Mouse (Mus musculus): ENCODE measurements around the gene Smoc1. TPM values are rescaled to one million over a fixed set of nuclear protein-coding genes. Genes with fewer than 3 reads are reported as not detected.

Smoc1 gene
- polyA plus RNA-seq, 1 experiment: 0.38 TPM

- Histone ChIP-seq H3K27ac (ENCODE audit: insufficient read depth, low read depth, low read length) (no peak overlapping the region), H3K4me3 (ENCODE audit: insufficient read depth, low read length) (no peak overlapping the region), H3K4me1 (ENCODE audit: control insufficient read depth, insufficient read depth, low read length) (no peaks in the 10 kb centered on the region)
- TF ChIP-seq POLR2A (IDR thresholded peaks at IDR 0.05; ENCODE audit: borderline replicate concordance, low read depth, low read length) (no peak), CTCF (IDR thresholded peaks at IDR 0.05; ENCODE audit: low read depth, low read length) (no peak)
These were observed 9.2 kb downstream of the Smoc1 start for GRCm38 (mm10) chr12:81035850-81036249.

GRCm38 (mm10) chr12:81043616-81044015 lies 17.0 kb downstream of the Smoc1 start:
- H3K4me3 ChIP-seq (ENCODE audit: insufficient read depth, low read length): no peak overlapping the region
- TF ChIP-seq POLR2A (IDR thresholded peaks at IDR 0.05; ENCODE audit: borderline replicate concordance, low read depth, low read length): no peak
- TF ChIP-seq CTCF (IDR thresholded peaks at IDR 0.05; ENCODE audit: low read depth, low read length): no peak
- H3K4me1 ChIP-seq (ENCODE audit: control insufficient read depth, insufficient read depth, low read length): no peaks in the 10 kb centered on the region
- no peak overlapping the region for H3K27ac ChIP-seq (ENCODE audit: insufficient read depth, low read depth, low read length)

GRCm38 (mm10) chr12:81046926-81047325 lies 20.3 kb downstream of the Smoc1 start:
- no peak for TF ChIP-seq CTCF (IDR thresholded peaks at IDR 0.05; ENCODE audit: low read depth, low read length)
- TF ChIP-seq POLR2A (IDR thresholded peaks at IDR 0.05; ENCODE audit: borderline replicate concordance, low read depth, low read length): no peak
- Histone ChIP-seq H3K4me1 (ENCODE audit: control insufficient read depth, insufficient read depth, low read length) (no peaks in the 10 kb centered on the region), H3K4me3 (ENCODE audit: insufficient read depth, low read length) (no peak overlapping the region), H3K27ac (ENCODE audit: insufficient read depth, low read depth, low read length) (no peak overlapping the region)

GRCm38 (mm10) chr12:81049661-81050060 lies 23.1 kb downstream of the Smoc1 start:
- Histone ChIP-seq H3K4me3 (ENCODE audit: insufficient read depth, low read length) (no peak overlapping the region), H3K27ac (ENCODE audit: insufficient read depth, low read depth, low read length) (no peak overlapping the region)
- no peak for TF ChIP-seq CTCF (IDR thresholded peaks at IDR 0.05; ENCODE audit: low read depth, low read length)

GRCm38 (mm10) chr12:81055000-81055705 lies 28.5 kb downstream of the Smoc1 start:
- Histone ChIP-seq H3K27ac (ENCODE audit: insufficient read depth, low read depth, low read length) (no peak overlapping the region), H3K4me3 (ENCODE audit: insufficient read depth, low read length) (no peak overlapping the region), H3K4me1 (ENCODE audit: control insufficient read depth, insufficient read depth, low read length) (no peaks in the 10 kb centered on the region)
- no peak for TF ChIP-seq POLR2A (IDR thresholded peaks at IDR 0.05; ENCODE audit: borderline replicate concordance, low read depth, low read length)
- no peak for TF ChIP-seq CTCF (IDR thresholded peaks at IDR 0.05; ENCODE audit: low read depth, low read length)

More at GRCm38 (mm10) chr12:81049661-81050060, 23.1 kb downstream of the Smoc1 start:
- H3K4me1 ChIP-seq (ENCODE audit: control insufficient read depth, insufficient read depth, low read length): no peaks in the 10 kb centered on the region

GRCm38 (mm10) chr12:81055811-81056210 lies 29.2 kb downstream of the Smoc1 start:
- Histone ChIP-seq H3K4me1 (ENCODE audit: control insufficient read depth, insufficient read depth, low read length) (no peaks in the 10 kb centered on the region), H3K27ac (ENCODE audit: insufficient read depth, low read depth, low read length) (no peak overlapping the region), H3K4me3 (ENCODE audit: insufficient read depth, low read length) (no peak overlapping the region)
- TF ChIP-seq POLR2A (IDR thresholded peaks at IDR 0.05; ENCODE audit: borderline replicate concordance, low read depth, low read length): no peak
- no peak for TF ChIP-seq CTCF (IDR thresholded peaks at IDR 0.05; ENCODE audit: low read depth, low read length)

- no peak for TF ChIP-seq CTCF (IDR thresholded peaks at IDR 0.05; ENCODE audit: low read depth, low read length)
- no peak for TF ChIP-seq POLR2A (IDR thresholded peaks at IDR 0.05; ENCODE audit: borderline replicate concordance, low read depth, low read length)
These were observed 31.0 kb downstream of the Smoc1 start for GRCm38 (mm10) chr12:81057619-81058018.

GRCm38 (mm10) chr12:81058561-81058960 lies 32.0 kb downstream of the Smoc1 start:
- Histone ChIP-seq H3K4me3 (ENCODE audit: insufficient read depth, low read length) (no peak overlapping the region), H3K27ac (ENCODE audit: insufficient read depth, low read depth, low read length) (no peak overlapping the region), H3K4me1 (ENCODE audit: control insufficient read depth, insufficient read depth, low read length) (no peaks in the 10 kb centered on the region)
- no peak for TF ChIP-seq CTCF (IDR thresholded peaks at IDR 0.05; ENCODE audit: low read depth, low read length)
- no peak for TF ChIP-seq POLR2A (IDR thresholded peaks at IDR 0.05; ENCODE audit: borderline replicate concordance, low read depth, low read length)

More at GRCm38 (mm10) chr12:81057619-81058018, 31.0 kb downstream of the Smoc1 start:
- Histone ChIP-seq H3K4me1 (ENCODE audit: control insufficient read depth, insufficient read depth, low read length) (no peaks in the 10 kb centered on the region), H3K27ac (ENCODE audit: insufficient read depth, low read depth, low read length) (no peak overlapping the region), H3K4me3 (ENCODE audit: insufficient read depth, low read length) (no peak overlapping the region)

- H3K27ac ChIP-seq (ENCODE audit: insufficient read depth, low read depth, low read length): no peak overlapping the region
- H3K4me1 ChIP-seq (ENCODE audit: control insufficient read depth, insufficient read depth, low read length): no peaks in the 10 kb centered on the region
- TF ChIP-seq POLR2A (IDR thresholded peaks at IDR 0.05; ENCODE audit: borderline replicate concordance, low read depth, low read length) (no peak), CTCF (IDR thresholded peaks at IDR 0.05; ENCODE audit: low read depth, low read length) (no peak)
- H3K4me3 ChIP-seq (ENCODE audit: insufficient read depth, low read length): no peak overlapping the region
These were observed 35.3 kb downstream of the Smoc1 start for GRCm38 (mm10) chr12:81061831-81062361.

GRCm38 (mm10) chr12:81063336-81063955 lies 36.8 kb downstream of the Smoc1 start:
- TF ChIP-seq CTCF (IDR thresholded peaks at IDR 0.05; ENCODE audit: low read depth, low read length): no peak
- TF ChIP-seq POLR2A (IDR thresholded peaks at IDR 0.05; ENCODE audit: borderline replicate concordance, low read depth, low read length): no peak
- Histone ChIP-seq H3K27ac (ENCODE audit: insufficient read depth, low read depth, low read length) (no peak overlapping the region), H3K4me1 (ENCODE audit: control insufficient read depth, insufficient read depth, low read length) (no peaks in the 10 kb centered on the region), H3K4me3 (ENCODE audit: insufficient read depth, low read length) (no peak overlapping the region)
